Mouse (Mus musculus) left cerebral cortex, adult 8-10 months (tissue): ENCODE data around the gene Ssbp2. TPM values are rescaled to one million over a fixed set of nuclear protein-coding genes. Genes with fewer than 3 reads are reported as not detected.
A peak's percentile ranks its signal among the peaks of the same experiment; 100 is the strongest.

Experiments
- DNase-seq, 2 experiments: peaks; one replicate each; pipeline ENCODE4 v3.0.0; 2022; ENCODE audit warnings: low spot score in 2 of 2
- total RNA-seq, 4 experiments: library from RNA; stranded (reverse); gene quantifications; 2 replicates each; pipeline ENCODE4 v1.2.4; 2022

Ssbp2 gene
- total RNA-seq, 4 experiments from 2014 or later: 145 to 156 (median 149) TPM

DNA sequence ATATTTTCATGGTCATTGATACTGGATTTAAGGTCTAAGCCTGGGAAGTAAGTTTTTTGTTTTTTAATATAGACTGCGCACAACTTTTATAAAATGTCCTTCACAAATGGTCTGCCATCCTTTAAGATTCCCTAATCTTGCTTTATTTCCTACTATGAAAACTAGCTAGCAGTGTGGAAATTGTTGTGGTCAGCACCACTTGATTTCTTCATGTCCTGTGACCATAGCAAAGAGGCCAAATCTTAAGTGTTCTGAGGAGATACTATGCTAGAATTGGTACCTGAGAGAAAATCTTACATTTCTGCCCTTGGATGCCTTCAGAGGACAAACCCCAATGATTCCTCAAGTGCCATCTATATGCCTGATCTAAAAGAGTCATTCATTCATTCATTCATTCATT is 60.9 kb downstream of the Ssbp2 start:
- DNase-seq: no peak

DNA sequence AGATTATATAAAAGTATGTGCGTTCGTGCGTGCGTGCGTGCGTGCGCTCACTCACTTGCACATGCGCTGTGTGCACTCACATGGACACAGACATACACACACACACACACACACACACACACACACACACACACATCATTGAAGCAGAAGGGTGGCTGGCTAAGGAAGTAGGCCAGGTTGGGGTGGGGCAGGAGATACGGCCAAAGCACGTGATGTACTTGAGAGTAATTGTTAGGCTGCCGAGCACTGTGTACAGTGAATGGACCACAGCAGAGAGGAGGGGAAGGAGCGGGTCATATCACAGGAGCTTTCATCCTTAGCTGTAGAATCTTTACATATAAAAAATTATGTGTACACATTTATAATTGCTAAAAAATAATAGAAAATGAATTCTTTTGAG is 66.0 kb downstream of the Ssbp2 start:
- no peak for DNase-seq

DNA sequence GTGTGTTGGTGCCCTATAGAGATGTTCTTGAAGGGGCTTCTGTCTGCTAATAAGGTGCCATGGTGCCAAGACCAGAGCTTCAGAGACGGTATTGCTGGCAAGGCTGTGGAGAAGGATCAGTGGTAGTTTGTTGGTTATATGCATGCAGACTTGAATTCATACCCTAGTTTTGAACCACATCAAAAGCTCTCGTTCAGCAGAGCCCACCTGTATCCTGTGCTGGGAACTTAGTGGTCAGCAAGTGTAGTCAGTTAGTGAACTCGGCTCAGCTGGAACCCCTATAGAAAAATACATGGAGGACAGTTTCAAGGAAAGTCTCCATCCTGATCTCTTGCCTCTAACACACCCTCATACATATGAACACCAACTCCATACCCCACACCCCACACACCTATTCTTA is 69.7 kb downstream of the Ssbp2 start:
- no peak for DNase-seq

DNA sequence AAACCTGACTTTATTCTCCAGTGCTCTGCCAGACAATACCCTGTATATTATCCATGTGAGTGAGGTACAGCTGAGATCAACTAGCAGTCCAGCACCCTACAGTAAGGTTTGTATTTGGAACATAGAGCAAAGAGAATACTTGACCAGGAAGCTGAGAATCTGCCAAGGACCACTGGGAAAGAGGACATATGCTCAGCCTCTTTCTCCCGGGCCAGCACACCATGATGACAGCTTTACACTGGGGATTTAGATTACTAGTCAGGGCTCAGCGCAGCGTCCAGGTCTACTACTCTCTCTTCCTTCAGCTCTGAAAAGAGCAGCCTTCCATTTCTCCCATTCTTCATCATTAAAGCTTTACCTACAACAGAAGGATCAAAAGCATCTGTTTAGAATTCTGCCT is 76.6 kb downstream of the Ssbp2 start:
- no peak for DNase-seq

DNA sequence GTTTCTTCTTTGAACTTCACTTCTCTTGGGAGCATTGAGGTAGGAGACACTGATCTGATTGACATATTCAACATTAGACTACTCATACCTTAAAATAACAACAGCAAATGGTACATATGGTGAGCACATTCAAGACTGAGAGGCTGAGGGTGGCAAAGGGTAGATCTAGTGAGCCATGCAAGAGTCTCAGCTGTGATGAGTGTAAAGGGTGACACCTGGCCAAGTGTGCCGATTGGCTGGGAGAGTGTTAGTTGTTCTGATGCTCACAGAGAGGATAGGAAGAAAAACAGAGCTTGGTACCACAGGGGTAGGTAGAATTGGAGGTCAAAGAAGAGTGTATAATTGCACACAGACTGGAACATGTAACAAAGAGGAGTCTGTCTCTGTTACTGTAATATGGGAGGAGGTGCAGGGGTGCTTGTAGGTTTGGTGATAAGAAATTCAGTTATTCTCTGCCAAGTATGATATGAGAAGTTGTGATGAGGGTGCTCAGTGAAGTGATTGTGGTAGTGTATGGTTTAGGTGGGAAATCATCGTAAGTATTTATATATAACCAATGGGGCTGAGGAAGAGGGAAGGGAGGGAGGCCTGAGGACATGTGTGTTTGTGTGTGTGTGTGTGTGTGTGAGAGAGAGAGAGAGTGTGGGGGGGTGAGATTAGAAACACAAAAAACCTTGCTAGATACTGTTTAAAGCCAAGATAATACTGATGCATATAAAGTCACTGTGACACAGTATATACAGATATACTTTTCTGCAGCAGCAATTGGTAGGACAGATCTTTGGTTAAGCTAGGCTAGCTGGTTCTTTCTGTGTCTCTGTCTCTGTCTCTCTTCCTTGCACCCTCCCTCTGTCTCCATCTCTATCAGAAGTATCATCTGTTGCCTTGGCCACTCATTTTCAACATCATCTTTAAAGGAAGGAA is 80.3 kb downstream of the Ssbp2 start:
- DNase-seq: no peak

DNA sequence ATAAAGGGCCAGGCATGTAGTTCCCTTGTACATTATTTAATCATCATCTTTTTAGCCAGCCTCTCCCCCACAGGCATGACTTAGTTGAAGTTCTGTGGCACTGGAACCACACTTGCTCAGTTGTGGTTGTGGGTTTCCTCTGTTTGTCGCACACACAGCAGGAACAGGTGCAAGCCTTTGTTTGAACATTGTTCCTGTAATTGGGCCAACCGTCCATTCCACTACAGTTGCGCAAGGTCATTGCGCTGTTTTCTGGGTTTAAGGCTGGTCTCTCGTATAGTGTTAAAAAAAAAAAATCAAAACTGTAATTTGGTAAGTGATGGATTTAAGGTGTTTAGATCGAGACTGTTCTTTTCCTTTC is 81.0 kb downstream of the Ssbp2 start:
- no peak for DNase-seq

DNA sequence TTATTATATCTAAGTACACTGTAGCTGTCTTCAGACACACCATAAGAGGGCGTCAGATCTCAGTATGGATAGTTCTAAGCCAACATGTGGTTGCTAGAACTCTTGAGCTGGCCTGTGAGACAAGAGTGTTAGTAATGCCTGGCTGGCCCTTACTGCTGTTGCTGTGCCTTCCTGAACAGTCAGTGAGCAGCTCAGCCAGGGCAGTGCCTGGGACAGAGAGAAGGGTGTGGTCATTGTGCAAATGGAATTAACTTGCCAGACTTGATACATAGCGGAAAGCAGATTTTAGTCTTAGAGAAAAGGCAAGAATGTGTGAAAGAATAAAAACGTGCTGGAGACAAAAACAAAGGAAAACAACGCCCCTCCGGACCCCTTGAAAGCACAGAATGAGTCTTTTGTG is 83.5 kb downstream of the Ssbp2 start:
- no peak for DNase-seq

DNA sequence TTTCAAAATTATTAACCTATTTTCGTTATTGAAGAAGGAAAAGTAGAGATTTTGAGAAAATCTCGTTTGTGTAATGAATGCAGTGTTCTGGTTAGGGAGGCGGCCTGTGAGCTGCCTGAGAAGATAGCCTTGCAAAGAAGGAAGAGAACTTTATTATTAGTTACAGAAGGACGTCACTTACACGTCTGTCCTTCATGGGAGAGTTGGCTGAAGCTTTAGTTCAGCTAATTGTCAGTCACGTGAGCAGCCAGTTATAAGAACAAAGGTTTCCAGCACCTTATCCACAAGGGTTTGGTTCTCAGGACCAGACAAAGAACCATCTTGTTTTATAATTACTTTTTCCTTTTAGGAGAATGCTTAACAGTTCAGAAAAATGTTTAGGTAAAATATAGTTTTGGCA is 104.0 kb downstream of the Ssbp2 start:
- DNase-seq: no peak

DNA sequence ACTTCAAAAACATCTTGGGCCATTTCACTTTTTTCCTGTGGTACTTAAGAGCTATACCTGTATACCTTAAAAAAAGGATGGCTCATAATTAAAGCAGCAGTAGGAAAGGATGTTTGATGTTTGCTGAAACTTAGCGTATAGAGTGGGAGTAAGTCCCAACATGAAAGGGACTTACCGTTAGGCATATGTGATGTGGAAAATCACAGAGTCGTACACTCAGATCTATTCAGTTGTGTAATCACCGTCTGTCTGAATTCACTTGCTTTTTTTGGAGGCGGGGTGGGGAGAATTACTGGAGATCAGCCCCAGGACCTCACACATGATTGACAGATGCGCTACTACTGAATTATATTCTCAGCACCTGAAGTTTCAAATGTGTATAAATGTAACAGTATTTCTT is 104.7 kb downstream of the Ssbp2 start:
- no peak for DNase-seq

DNA sequence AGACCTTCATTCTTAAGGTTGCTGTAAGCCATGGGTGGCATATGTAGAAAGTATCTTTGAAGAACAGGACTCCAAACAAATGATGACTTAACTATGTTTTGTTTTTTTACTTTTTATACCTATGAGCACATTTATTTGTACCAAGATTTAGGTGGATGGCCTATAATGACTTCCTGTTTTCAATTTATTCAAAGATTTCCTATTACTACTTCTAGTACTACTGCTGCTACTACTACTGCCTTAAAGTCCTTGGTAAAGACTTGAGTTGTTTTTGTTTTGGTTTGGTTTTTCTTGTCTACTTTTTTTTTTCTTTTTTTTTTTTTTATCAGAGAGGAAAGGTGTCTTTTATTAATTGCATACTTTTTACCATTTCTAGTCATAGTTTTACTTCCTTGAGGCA is 121.4 kb downstream of the Ssbp2 start:
- no peak for DNase-seq

DNA sequence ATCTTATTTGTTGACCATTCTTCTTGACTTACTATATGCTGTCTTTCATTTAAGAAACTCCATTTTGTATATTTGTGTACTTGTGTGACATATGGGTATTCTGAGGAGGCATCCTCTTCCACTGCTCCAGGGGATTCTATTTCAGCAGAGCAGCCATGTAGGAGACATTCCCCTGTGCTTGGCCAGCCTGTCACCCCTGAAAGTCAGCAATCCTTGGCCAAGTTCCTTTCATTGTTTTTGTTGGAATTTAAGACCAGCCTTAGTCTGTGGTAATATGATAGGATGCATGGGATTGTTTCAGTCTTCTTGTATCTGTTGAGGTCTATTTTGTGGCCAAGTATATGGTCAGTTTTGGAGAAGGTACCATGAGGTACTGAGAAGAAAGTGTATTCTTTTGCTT is 122.1 kb downstream of the Ssbp2 start:
- DNase-seq: no peak

DNA sequence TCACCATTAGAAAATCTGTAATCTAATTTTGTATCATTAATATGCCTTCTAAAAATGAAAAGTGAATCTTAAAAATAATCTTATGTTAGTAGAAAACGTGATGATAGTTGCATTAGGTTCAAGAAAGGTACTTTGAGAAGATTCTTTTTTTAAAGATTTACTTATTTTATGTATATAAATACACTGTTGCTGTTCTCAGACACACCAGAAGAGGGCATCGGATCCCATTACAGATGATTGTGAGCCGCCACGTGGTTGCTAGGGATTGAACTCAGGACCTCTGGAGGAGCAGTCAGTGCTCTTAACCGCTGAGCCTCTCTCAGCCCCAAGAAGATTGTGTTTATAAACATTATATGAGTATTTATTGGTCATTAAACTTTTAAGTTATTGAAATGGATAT is 126.3 kb downstream of the Ssbp2 start:
- DNase-seq: no peak

DNA sequence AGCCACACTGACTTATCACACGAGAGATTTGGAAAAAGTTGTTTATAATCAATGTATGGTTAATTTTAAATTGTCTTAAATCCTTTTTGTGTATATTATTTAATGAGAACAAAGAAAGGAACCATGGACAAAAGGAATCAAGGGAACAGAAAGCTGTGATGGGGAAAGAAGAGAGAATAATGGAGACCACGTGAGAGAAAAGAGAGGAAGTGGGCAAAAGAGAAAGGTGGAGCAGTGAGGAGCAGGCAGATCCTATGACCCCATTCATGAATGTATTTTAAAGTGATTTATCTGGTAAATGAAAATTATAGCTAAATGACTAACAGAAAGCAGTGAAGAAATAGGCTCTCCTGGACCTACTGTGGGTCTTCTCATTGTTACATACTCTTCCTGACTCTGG is 128.4 kb downstream of the Ssbp2 start:
- DNase-seq: no peak

DNA sequence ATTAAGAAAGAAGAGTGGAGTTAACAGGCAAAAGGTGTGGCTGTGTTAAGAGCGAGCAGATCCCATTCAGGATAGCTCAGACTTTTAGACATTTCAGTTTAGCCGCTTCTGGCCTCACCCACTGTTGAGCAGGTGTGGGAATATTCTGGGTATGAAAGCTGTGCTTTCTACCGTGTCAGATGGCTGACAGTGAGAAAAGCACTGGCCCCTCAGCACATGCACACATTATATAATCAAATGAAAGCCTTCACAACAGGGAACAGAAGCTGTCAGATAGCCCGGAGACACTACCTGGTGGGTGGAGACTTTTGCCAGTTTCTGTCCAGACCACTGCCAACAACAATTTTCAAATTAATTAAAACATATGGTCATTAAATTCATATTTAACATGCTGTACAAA is 131.8 kb downstream of the Ssbp2 start:
- DNase-seq: peak in 1 of 2 experiments; percentile 41

DNA sequence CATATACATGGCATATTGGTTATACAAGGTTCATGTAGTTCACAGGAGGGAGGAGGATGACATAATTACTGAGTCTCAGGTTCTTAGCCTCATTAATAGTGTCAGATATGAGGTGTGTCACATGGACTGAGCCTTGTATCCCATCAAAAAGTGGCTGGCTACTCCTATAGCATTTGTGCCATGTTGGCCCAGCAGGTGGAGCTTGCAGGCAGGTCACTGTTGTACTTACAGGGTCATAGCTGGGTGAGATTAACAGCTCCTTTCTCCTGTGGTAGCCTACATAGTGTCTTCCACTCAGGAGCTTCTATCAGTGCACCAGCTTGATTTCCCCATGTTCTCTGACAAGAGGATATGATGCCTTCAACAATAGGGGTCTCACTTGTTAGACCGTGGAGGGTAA is 135.2 kb downstream of the Ssbp2 start:
- DNase-seq: no peak

DNA sequence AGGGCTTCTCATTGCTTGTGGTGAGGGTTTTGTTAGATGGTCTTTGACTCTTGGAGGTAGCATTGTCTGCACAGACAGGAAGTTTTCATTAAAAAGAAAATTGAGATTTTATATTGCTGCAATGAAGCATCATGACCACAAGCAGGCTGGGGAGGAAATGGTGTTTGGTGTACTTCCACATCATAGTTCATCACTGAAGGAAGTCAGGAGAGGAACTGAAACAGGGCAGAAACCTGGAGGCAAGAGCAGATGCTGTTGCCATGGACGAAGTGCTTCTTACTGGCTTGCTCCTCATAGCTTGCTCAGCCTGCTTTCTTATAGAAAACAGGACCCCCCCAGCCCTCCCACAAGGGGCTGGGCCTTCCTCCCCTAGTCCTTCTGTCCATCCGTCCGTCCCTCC is 139.5 kb downstream of the Ssbp2 start:
- no peak for DNase-seq

DNA sequence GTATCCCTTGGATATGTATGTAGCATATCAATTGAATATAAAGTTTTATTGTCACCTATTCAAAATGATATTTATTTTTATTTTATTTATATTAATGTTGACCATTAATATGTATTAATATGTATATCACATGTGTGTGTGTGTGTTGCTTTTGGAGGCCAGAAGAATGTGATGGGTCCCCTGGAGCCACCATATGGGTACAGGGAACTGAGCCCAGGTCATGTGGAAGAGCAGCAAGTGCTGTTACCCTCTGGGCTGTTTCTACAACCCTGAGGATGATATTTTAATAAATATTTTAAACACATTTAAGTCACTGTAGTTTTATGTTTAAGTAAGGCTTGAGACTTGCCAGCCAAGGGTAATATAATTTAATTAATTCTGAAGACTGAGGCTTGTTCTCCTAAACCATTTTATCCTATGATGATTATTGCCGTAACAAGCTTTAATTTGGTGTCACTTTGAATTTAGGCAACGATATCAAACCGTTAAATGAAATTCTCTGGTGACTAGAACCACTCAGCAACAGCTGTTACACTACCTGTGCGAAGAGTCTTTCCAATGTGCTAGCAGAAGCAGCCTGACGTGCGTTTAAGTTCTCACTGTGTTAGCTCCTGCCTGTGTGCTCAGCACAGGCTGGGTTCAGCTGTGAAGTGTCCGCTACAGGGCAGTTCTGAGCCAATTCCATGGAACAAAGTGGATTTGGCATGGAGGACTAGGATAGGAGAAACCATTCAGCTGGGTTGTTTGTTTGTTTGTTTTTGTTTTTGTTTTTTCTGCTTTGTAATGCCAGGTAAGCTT is 145.2 kb downstream of the Ssbp2 start:
- no peak for DNase-seq

DNA sequence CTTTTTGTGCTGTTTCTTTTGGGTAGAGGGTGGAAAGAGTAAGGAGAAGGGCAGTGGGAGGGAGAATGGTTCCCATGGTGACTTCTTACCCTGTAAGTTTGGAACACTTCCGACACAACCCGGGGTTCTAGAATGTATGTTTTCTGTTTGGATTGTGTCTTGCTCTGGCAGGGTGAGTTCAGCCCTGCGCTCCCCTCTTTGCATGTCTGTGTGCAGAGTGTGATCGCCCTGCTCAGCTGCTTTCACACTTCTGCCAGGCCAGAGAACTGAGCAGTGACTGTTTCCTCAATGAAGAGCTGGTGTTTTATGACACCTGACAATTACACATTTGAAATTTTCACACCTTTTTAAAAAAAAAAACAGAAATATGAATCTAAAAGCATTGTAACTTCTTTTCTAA is 150.5 kb downstream of the Ssbp2 start:
- no peak for DNase-seq

DNA sequence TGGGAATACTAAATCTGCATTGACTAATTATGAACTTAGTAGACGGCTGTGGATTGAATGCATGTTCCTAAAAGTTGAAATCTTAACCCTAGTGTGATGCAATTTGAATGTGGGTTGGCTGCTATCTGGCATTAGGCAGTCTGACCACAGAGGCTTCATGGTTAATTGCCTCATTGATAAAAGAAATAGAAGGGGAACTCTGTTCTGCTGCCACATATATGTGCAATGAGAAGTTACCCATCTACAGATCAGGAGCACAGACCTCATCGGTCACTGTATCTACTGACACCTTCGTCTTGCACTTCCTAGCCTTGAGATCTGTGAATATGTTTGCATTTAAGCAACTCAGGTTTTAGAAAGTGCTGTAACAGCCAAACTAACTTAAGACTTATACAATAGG is 151.8 kb downstream of the Ssbp2 start:
- DNase-seq: no peak

DNA sequence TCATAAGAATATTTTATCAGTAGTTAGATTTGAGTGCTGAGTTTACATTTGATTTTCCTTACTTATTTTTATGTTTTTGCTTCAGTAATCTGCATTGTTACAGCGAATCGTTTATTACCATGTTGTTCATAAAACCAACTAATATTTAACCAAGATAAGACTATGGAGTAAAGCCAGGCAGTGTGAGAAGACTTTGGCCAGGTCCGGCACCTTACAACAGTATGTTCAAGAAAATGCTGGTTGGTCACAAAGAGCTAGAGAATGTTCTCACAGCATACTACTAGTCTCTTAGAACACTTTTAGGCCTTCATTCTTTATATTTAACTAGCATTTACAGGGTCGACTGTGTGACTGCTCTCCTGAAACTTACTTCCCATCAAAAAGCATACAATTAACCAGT is 152.5 kb downstream of the Ssbp2 start:
- no peak for DNase-seq

DNA sequence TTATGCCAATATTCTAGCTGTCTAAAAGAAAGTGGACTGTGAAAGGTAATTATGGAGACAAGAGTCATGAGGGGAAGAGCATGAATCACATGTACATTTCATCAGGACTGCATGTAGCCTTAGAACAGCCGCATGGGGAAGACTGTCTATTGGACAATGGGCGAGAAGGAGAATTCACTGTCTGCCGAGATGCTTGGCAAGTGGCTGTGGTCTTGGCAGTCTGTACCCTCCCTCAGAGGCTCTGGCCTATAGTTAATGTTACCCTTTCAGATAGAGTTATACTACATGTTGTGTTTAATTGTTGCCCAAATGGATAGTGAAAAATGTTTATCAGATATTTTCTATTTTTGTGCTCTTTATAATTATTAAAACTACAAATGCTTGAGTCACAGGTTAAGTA is 156.0 kb downstream of the Ssbp2 start:
- DNase-seq: no peak

DNA sequence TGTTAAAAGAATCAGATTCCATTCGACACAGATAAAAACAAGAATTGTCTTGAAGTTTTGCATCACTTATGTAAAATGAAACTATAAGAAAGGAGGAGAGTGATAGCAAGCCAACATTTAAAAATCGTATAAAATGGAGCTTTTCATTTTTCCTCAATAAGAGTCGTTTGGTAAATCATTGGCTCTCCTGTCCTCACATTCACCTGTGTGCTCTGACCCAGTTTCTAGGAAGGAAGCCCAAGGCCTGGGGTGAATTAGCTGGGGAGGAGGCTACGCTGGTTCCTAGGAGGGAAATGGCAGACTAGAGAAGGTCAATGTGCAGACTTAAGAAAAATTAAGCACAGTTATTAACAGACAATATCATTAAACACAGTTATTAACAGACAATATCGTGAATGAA is 156.8 kb downstream of the Ssbp2 start:
- DNase-seq: no peak

DNA sequence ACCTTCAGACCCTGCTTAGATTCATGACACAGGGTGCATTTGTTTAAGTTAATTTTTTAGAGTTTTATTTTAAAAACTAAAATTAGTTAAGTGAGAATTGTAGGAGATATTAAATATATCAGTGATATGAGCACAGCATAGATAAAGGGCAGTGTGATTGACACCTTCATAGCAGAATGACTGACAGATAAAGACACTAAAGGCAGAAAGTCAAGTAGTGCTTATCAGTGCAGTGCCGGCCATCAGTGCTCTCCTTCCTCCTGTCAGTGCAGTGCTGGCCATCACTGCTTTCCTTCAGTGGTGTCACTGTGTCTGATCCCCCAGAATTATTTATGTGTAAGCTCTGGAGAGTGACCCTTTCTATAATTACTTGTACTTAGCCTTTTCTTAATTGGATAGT is 159.3 kb downstream of the Ssbp2 start:
- no peak for DNase-seq
